Mouse (Mus musculus) cerebellum, adult 2 months (tissue): ENCODE data around the gene Cxcl17. TPM values are rescaled to one million over a fixed set of nuclear protein-coding genes. Genes with fewer than 3 reads are reported as not detected.
A peak's percentile ranks its signal among the peaks of the same experiment; 100 is the strongest.
"Not testable (repeated sequence)": the region's sequence is repeated elsewhere in the genome, so short reads cannot be mapped to it uniquely, and the experiment has no call there.

Experiments
- DNase-seq, 2 experiments: peaks; one replicate each; pipeline ENCODE4 v3.0.0; 2021
- H3K27ac ChIP-seq: fragments of 200-500 bp; 2 replicates; pipeline ENCODE4 v1.5.1; 2012; ENCODE audit warnings: low read length, control low read depth, inconsistent platforms; ENCODE audit not compliant: insufficient read depth
- H3K27me3 ChIP-seq: fragments of 200-500 bp; 2 replicates; pipeline ENCODE4 v1.6.1; 2012; ENCODE audit warnings: inconsistent platforms, mild to moderate bottlenecking, low read length, moderate library complexity; ENCODE audit not compliant: control insufficient read depth, insufficient read depth
- H3K4me1 ChIP-seq: fragments of 200-500 bp; 2 replicates; pipeline ENCODE4 v1.6.1; 2011; ENCODE audit warnings: low read length; ENCODE audit not compliant: control insufficient read depth, insufficient read depth
- H3K4me3 ChIP-seq: fragments of 200-500 bp; replicated peaks from 2 replicates; pipeline ENCODE3; 2011; ENCODE audit warnings: mild to moderate bottlenecking, low read depth, low read length, control low read depth; ENCODE audit not compliant: insufficient read depth
- CTCF ChIP-seq: fragments of 200-500 bp; IDR thresholded peaks from 2 replicates; pipeline ENCODE4 v1.5.1; 2011; ENCODE audit warnings: low read depth, mild to moderate bottlenecking, control low read depth, low read length, moderate library complexity, borderline replicate concordance; ENCODE audit not compliant: insufficient read depth
- POLR2A ChIP-seq: fragments of 200-500 bp; IDR thresholded peaks from 2 replicates; pipeline ENCODE4 v1.6.1; 2011; ENCODE audit warnings: low read length, control low read depth, borderline replicate concordance; ENCODE audit not compliant: insufficient read depth
- WGBS: fragments of 180-500 bp; shearing (Covaris S2); methylation state at CpG from one replicate; pipeline ENCODE4 v1.1.7; 2018; 5-methylcytosine and 5-hydroxymethylcytosine counted together
- polyA plus RNA-seq: library from polyadenylated mRNA; depleted of rRNA; stranded (reverse); fragments of >200 nt; gene quantifications from 2 replicates; pipeline ENCODE4 v1.2.3, GENCODE M21; 2012

The Cxcl17 gene
- polyA plus RNA-seq, 1 experiment, result not detected

- TF ChIP-seq POLR2A (no peak), CTCF (no peak)
- H3K27ac ChIP-seq, result no peak overlapping the region
- no peak overlapping the region for H3K4me3 ChIP-seq
- H3K27me3 ChIP-seq, result no peaks in the 10 kb centered on the region
- peaks cover 3% of the 10 kb centered on the region; the same call in 1 of the 2 replicates for H3K4me1 ChIP-seq
- 62% methylated on average over 5 of the region's 5 CpGs for WGBS
- no peak for DNase-seq
These were observed 10.7 kb downstream of the Cxcl17 start for GRCm38 (mm10) chr7:25401986-25402385.

DNA sequence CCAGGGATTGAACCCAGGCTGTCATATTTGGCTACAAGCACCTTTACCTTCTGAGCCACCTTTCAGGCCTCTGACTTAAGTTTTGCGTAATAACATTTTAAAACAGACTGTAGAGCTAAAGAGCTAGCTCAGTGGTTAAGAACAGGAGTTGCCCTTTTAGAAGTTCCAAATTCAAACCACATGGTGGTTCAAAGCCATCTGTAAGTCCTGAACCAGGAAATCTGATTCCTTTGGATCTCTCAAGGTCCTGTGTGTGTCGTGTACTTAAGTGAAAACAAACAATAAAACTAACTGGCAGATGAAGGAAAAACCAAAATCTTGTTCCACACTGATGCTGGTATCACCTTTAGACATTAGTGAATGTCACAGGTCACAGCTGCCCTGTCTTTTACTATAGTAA, 11.1 kb downstream of the Cxcl17 start:
- Histone ChIP-seq H3K4me3 (no peak overlapping the region), H3K4me1 (peaks cover 3% of the 10 kb centered on the region; the same call in 1 of the 2 replicates), H3K27ac (no peak overlapping the region), H3K27me3 (no peaks in the 10 kb centered on the region)
- no peak for TF ChIP-seq POLR2A
- no peak for TF ChIP-seq CTCF
- DNase-seq, result no peak
- 78% methylated on average over 2 of the region's 2 CpGs for WGBS

DNA sequence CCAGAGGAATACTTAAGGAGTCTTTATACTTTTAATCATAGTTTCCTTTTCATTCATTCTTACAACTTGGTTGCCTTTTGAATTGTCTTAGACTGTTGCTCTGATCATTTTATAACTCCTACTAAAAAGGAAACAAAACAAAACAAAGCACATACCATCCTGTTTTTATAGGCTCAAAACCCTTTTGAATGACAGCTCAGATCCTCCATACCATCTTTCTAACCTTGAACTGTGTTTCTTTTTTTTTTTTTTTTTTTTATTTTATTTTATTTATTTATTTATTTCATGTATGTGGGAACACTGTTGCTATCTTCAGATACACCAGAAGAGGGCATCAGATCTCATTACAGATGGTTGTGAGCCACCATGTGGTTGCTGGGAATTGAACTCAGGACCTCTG, 13.7 kb downstream of the Cxcl17 start:
- not testable (repeated sequence) for H3K4me1 ChIP-seq, H3K27ac ChIP-seq, DNase-seq, H3K27me3 ChIP-seq, H3K4me3 ChIP-seq

- H3K4me3 ChIP-seq, result no peak within 1 kb of the TSS
- no peak within 1 kb of the TSS for H3K27ac ChIP-seq
- no peak for DNase-seq
- no peaks in the 10 kb centered on the region for H3K27me3 ChIP-seq
- WGBS, result 94% methylated on average over 1 of the region's 1 CpGs
- H3K4me1 ChIP-seq, result peaks cover 8% of the 10 kb centered on the region
- no peak for TF ChIP-seq POLR2A
- no peak for TF ChIP-seq CTCF
These were observed 14.1 kb downstream of the Cxcl17 start, which contains the start of gene Lipe for GRCm38 (mm10) chr7:25398610-25399009. Gene Lipe, minus strand, starts transcription at chr7:25398710.

DNA sequence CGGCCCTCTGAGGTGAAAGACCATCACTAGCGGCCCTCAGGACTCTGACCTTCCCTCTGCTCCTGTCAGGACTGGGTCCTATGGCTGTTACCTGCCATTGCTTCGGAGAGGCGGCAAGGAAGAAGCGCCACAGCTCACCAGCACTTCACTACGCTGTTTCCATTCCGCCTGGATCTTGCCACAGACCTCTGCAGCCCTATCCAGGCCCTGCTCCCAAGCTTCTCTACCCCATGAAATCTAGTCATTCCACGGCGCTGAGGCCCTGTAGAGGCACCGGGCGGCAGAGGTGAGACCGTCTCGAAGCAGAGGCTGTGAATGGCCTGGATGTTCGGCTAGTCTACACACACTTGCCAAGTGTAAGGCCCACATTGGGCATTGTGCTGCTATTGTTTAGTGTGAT, 16.1 kb downstream of the Cxcl17 start:
- peaks cover 14% of the 10 kb centered on the region for H3K4me1 ChIP-seq
- peak overlapping the region; percentile 17 for H3K4me3 ChIP-seq
- no peak for DNase-seq
- TF ChIP-seq POLR2A, result no peak
- TF ChIP-seq CTCF, result no peak
- 87% methylated on average over 14 of the region's 14 CpGs for WGBS
- H3K27me3 ChIP-seq, result no peaks in the 10 kb centered on the region
- 0 out of 2 replicates have a peak overlapping the region, but pooled peaks have one; percentile 18 for H3K27ac ChIP-seq

GRCm38 (mm10) chr7:25395558-25396521, 16.8 kb downstream of the Cxcl17 start:
- Histone ChIP-seq H3K27me3 (no peaks in the 10 kb centered on the region), H3K4me3 (peak overlapping the region; percentile 94), H3K4me1 (peaks cover 17% of the 10 kb centered on the region), H3K27ac (peak overlapping the region; percentile 59; the same call in 1 of the 2 replicates)
- no peak for TF ChIP-seq CTCF
- no peak for TF ChIP-seq POLR2A
- peak; percentile 95 to 96 for DNase-seq
- 1% methylated on average over 50 of the region's 52 CpGs for WGBS

- Histone ChIP-seq H3K4me1 (peaks cover 24% of the 10 kb centered on the region), H3K27ac (no peak overlapping the region)
These were observed 17.5 kb downstream of the Cxcl17 start for GRCm38 (mm10) chr7:25395186-25395557.

GRCm38 (mm10) chr7:25394754-25395153, 17.9 kb downstream of the Cxcl17 start:
- Histone ChIP-seq H3K27me3 (no peaks in the 10 kb centered on the region), H3K4me3 (peak overlapping the region; percentile 94), H3K27ac (no peak overlapping the region), H3K4me1 (peaks cover 28% of the 10 kb centered on the region)
- TF ChIP-seq POLR2A (no peak), CTCF (no peak)
- WGBS, result 7% methylated on average over 7 of the region's 7 CpGs
- no peak for DNase-seq

More at GRCm38 (mm10) chr7:25395186-25395557, 17.5 kb downstream of the Cxcl17 start:
- TF ChIP-seq CTCF (no peak), POLR2A (peak; percentile 9; the same call in 1 of the 2 replicates)
- H3K4me3 ChIP-seq, result peak overlapping the region; percentile 94
- under 1% methylated on average over 22 of the region's 22 CpGs for WGBS
- no peaks in the 10 kb centered on the region for H3K27me3 ChIP-seq
- DNase-seq, result no peak
